Mouse (Mus musculus) layer of hippocampus, adult 11-12 months (tissue): Measurements from ENCODE around the gene Gm4303.
"Not testable (repeated sequence)": the region's sequence is repeated elsewhere in the genome, so short reads cannot be mapped to it uniquely, and the experiment has no call there.

Source experiments
- DNase-seq: peaks from one replicate; pipeline ENCODE4 v3.0.0; 2022; ENCODE audit warnings: low spot score

Gm4303 gene

DNA sequence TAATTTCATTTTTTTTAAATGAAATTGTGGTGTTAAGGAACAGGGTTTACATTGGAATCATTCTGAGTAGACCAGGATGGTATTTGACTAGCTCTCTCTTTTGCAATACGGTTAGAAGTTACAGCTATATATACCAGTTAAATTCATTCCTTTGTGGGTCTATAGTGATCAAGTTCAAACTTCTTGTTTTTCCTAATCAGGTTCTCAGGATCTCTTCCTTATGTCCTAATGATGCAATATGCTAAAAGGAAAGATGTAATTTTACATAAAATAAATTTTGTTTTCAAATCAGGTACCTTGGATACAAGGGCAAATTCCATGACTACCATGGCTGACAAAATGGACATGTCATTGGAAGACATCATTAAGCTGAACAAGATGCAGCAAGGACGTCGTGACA, at the start of gene Gm4303:
TSS of gene Gm4303 (plus strand) at position 301 of the 400 bp plus-strand sequence.
- not testable (repeated sequence) for DNase-seq

DNA sequence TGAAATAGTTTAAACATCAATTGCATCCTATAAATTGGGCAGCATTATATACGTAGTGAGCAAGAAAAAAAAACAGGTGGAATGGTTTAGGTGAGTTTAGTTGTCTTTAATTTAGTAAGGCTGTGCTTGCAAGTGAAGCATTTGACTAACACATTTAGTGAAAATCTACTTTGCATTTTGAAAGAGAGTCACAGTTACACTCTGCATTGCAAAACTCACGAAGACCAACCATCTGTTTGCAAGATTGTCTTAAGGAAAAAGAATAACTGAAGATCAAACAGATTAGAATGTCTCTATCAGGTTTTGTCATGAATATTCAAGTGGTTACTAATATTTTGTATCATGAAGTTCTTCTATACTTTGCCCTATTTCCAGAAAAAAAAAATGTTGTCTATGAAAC, 49.7 kb upstream of the Gm4303 start:
- no peak for DNase-seq

DNA sequence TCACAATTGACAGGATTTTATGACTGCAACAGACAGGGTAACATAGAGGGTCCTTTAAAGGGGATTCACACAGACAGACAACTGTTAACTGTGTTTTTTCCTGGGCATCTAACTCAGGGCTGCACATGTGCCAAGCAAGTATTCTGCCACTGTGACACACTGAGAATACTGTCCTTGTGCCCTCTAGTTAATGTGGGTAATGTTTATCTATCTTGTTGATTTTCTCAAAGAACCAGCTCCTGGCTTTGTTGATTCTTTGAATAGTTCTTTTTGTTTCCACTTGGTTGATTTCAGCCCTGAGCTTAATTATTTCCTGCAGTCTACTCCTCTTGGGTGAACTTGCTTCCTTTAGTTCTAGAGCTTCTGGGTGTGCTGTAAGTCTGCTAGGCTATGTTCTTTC, 45.7 kb upstream of the Gm4303 start:
- not testable (repeated sequence) for DNase-seq

DNA sequence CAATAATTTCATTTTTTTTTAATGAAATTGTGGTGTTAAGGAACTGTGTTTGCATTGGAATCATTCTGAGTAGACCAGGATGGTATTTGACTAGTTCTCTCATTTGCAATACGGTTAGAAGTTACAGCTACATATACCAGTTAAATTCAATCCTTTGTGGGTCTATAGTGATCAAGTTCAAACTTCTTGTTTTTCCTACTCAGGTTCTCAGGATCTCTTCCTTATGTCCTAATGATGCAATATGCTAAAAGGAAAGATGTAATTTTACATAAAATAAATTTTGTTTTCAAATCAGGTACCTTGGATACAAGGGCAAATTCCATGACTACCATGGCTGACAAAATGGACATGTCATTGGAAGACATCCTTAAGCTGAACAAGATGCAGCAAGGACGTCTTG, 10.4 kb upstream of the Gm4303 start, which contains the start of gene Gm4301:
TSS of gene Gm4301 (plus strand) at position 301 of the 400 bp plus-strand sequence.
- DNase-seq = not testable (repeated sequence)

DNA sequence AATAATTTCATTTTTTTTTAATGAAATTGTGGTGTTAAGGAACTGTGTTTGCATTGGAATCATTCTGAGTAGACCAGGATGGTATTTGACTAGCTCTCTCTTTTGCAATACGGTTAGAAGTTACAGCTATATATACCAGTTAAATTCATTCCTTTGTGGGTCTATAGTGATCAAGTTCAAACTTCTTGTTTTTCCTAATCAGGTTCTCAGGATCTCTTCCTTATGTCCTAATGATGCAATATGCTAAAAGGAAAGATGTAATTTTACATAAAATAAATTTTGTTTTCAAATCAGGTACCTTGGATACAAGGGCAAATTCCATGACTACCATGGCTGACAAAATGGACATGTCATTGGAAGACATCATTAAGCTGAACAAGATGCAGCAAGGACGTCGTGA, 5.2 kb upstream of the Gm4303 start, which contains the start of gene Gm4302:
TSS of gene Gm4302 (plus strand) at position 301 of the 400 bp plus-strand sequence.
- not testable (repeated sequence) for DNase-seq

DNA sequence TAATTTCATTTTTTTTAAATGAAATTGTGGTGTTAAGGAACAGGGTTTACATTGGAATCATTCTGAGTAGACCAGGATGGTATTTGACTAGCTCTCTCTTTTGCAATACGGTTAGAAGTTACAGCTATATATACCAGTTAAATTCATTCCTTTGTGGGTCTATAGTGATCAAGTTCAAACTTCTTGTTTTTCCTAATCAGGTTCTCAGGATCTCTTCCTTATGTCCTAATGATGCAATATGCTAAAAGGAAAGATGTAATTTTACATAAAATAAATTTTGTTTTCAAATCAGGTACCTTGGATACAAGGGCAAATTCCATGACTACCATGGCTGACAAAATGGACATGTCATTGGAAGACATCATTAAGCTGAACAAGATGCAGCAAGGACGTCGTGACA, 5.0 kb downstream of the Gm4303 start, which contains the start of gene Gm4305:
TSS of gene Gm4305 (plus strand) at position 301 of the 400 bp plus-strand sequence.
- DNase-seq = not testable (repeated sequence)

DNA sequence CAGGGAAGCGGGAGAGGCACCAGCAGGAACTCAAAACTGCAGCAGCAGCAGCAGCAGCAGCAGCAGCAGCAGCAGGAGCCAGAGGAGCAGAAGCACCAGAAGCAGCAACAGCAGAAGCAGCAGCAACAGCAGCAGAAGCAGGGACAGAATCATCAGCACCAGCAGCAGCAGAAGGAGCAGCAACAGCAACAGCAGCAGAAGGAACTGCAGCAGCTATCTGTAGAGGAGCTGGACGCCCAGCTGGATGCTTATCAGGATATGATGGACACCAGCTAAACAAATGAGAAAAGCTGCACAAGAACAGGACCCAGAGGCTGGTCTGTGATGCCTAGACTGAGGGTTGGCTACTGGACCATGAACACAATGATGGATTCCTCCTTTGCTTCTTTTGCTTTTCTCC, 11.1 kb downstream of the Gm4303 start:
- peak; percentile 3 for DNase-seq

DNA sequence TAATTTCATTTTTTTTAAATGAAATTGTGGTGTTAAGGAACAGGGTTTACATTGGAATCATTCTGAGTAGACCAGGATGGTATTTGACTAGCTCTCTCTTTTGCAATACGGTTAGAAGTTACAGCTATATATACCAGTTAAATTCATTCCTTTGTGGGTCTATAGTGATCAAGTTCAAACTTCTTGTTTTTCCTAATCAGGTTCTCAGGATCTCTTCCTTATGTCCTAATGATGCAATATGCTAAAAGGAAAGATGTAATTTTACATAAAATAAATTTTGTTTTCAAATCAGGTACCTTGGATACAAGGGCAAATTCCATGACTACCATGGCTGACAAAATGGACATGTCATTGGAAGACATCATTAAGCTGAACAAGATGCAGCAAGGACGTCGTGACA, 15.3 kb downstream of the Gm4303 start, which contains the start of gene Gm4307:
TSS of gene Gm4307 (plus strand) at position 301 of the 400 bp plus-strand sequence.
- not testable (repeated sequence) for DNase-seq

DNA sequence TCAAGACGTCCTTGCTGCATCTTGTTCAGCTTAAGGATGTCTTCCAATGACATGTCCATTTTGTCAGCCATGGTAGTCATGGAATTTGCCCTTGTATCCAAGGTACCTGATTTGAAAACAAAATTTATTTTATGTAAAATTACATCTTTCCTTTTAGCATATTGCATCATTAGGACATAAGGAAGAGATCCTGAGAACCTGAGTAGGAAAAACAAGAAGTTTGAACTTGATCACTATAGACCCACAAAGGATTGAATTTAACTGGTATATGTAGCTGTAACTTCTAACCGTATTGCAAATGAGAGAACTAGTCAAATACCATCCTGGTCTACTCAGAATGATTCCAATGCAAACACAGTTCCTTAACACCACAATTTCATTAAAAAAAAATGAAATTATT, 36.7 kb downstream of the Gm4303 start, which contains the start of gene Gm4312:
TSS of gene Gm4312 (minus strand) at position 101 of the 400 bp plus-strand sequence.
- DNase-seq = not testable (repeated sequence)
